Mouse (Mus musculus): Measurements from ENCODE around the gene Foxc2.

The Foxc2 gene

DNA sequence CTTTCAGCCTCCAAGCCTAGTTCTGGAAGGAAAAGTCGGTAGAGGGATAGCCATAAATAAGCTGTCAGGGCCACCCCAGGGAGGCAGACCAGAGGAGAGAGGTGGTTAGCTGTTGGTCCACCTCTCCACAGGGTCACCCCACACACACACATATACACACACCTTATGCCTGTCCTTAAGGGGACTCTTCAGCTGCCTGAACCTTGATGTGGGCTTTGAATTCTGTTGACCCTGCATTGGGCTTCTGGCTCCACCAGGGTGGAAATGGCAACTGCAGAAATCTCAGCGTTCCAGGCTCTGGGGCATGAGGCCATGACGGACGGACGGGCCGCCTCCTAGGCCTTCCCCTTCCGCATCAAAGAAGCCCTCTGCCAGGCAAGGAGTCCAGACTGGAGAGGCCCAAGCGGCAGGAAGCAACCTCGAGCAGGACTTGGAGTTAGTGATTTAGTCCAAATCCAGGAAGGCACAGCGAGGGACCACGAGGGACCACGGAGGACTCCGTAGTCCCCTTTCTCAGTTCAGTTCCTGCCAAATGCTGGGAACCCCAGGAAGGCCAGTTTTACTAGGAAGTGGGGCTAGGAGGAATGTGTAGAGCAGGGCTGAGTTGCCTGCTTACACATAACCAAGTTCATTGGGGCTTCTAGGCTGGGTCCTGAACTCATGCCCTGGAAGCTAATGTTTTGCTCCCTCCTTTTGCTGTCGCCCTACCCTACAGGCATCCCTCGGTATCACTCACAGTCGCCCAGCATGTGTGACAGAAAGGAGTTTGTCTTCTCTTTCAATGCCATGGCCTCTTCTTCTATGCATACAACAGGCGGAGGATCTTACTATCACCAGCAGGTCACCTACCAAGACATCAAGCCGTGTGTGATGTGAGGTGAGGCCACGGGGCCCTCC is 29.7 kb upstream of the Foxc2 start:
- DNase-seq = no peak

DNA sequence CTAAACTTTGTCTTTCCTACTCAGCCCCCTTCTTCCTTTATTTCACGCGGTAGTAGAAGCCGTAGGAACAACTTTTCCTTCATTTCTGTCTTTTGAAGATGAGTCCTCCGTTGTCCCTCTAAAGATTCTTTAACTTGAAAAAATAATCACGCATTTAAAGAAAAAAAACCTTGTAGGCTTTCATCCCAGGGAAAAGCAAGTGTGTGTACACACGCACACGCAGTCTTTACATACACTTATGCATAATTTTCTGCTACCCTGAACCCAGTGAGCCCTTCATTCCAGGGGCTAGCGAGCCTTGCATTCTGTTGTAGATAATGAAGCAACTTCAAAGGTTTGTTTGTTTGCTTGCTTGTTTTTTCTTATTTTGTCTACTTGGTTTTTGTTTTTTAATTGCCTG is 27.7 kb upstream of the Foxc2 start:
- DNase-seq = no peak

DNA sequence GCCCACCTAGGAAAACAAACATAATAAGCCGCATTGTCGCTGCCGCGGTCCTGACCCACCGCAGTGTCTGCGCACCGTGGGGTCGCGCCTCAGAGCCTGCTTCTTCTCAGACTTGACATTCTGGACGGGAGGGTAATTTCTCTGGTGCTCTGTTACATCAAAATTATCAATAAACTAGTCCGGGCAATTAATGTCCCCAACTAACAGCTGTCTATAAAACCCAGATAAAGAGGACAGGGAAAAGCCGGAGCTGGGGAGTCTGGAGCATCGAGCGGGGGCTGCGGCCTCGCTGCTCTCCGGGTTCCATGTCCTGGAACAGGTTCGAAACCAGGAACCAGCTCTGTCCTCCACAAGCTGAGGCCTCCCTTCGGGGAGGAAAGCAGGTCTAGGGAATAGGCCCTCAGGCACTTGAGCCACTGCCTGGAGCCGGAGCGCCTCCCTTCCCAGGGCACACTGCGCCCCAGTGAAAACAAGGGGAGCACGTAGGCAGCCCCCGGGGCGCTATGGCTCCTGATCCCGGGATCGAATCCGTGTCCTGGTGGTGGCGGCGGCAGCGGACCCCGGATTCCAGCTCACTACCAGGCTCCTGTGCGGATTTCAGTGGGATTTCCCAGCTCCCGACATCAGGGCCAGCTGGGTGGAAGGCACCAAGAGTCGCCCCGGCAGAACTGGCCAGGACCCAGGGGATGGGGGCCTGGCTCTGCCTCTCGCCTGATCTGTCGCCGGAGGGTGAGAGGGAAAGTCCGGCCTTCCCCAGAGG is 26.9 kb upstream of the Foxc2 start:
- DNase-seq = no peak

DNA sequence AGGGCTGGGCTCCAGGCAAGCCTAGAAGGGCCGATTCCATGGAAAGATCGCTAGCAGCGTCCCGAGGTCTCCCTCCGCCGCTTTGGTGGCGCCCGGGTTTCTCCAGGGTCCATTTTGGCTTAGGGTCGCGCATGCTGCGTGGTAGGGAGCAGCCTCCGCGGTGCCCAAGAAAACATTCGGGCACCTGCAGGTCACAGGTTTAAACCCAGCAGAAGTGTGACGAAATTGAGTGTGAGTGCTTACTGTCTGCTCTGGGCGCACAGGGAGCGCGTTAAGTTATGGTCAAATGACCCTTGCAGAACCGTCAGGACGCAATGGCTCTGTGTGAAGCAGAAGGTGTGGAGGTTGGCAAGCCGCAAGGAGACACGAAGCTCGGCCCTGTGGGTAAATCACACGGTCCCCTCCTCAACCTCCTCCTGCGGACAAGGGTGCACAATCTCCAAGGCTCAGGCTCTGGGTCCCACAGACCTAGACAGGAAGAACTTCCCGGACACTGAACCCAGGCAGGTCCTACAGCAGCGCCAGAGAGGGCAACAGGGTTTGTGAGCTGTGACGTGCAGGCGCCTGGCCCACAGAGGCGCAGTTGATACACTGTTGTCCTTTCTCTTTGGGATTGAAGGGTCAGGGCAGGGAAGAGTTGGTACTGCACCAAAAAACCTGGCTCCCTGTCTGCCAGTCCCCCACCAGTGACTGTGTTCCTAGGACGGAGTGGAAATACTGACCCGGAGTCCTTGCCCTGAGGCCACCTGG is 26.2 kb upstream of the Foxc2 start:
- no peak for DNase-seq

DNA sequence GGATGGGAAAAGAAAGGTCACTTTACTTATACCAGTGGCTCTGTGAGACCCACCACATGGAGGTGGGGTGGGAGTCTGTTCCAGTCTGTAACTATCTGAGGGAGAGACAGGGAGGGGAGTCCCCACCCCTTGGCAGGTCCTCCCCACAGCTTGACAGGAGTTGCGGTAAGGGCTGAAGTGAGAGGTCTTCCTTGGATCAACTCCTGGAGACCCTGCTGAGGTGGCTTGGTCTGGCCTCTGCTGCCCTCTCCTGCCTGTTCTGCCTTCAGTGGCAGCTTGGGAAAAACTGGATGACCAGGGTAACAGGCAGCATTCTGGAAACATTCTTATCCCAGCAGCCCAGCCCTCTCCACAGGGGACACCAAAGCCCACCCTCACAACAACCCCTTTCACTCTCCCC is 25.3 kb upstream of the Foxc2 start:
- DNase-seq = no peak

DNA sequence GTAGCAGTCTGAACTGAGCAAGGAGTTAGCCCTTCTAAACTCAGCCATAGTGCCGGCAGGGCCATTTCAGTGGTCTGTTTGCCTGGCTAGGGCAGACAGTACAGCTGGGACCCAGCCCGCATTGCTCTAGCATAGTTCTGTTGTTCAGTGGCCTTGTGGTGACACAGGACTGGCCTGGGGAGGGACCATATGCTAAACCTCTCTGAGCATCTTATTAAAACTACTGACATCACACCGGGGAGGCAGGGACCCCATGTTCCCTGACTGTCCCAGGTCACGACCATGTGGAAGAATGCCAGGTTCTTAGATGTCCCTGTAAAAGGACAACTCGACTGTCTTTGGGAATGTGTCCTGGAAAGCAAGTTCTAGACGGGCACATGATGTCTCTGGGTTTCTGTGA is 23.8 kb upstream of the Foxc2 start:
- DNase-seq = no peak

DNA sequence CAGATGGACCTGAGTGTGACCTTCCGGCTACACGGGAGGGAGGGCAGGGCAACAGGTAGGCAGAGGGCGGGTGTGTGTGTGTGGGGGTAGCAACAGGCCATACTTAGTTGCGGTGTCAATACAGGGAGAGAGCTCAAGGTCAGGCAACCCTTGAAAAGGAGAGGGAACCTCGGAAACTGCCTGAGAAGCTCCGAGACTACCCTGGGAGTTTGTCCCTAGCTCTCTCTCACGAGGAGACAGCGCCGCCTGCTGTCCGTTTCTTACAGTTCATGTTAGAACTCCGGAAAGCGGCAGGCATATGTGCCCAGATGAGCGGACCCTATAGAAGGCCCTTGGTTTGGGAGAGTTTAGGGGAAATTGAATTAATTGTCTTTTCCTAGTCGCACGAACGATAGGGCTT is 23.3 kb upstream of the Foxc2 start:
- DNase-seq = peak; percentile 45

DNA sequence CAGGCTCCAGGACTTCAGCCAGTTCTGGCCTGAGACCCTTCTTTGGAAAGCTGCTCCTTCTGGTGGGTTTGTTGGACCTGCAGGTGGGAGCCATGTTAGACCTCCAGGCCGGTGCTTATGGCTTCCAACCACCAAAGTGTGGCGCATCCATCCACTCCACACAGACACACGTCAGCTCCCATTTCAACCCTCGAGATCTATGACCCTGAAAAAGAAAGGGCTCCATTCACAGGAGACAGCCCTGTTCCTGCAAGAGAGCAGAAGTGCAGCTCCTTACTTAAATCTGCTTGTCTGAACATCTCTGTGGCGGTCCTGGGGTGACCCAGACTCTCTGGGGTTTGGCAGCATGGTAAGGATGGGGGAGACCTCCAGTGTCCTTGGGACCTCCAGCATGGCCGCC is 22.5 kb upstream of the Foxc2 start:
- no peak for DNase-seq

DNA sequence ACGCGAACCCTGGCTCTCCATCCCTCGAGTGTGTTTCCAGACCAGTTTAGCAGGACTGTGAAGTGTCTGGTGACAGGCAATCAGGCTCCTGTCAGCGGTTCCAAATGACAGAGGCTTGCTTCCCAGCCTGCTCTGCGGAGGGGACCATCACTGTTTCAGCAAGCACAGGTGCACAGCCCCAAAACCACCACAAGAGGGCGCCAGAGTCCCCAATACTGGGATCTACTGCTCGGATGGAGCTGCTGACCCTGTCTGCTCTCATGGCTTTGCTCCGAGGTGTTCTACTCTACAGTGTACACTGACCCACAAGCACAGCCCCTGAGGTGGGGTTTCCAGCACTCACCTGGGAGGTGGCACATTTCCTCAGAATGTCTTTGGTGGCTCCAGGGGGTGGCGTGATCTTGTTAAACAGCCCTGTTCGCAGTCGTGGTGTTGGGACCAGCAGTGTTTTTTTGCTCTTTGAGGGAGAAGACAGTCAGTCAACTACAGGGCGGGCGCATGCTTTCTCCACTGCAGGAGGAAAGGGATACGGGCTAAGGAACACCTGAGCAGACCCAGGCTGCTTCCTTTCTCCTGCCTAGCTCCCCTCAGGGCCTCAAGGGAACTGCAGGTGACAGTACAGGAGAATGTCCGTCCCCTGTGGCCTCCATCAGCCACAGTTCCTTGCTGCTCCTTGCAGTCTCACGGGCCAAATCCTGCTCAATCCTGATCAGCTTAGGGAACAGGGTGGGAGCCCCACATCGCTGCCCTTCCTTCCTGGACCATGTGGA is 11.7 kb upstream of the Foxc2 start:
- DNase-seq = peak; percentile 55

DNA sequence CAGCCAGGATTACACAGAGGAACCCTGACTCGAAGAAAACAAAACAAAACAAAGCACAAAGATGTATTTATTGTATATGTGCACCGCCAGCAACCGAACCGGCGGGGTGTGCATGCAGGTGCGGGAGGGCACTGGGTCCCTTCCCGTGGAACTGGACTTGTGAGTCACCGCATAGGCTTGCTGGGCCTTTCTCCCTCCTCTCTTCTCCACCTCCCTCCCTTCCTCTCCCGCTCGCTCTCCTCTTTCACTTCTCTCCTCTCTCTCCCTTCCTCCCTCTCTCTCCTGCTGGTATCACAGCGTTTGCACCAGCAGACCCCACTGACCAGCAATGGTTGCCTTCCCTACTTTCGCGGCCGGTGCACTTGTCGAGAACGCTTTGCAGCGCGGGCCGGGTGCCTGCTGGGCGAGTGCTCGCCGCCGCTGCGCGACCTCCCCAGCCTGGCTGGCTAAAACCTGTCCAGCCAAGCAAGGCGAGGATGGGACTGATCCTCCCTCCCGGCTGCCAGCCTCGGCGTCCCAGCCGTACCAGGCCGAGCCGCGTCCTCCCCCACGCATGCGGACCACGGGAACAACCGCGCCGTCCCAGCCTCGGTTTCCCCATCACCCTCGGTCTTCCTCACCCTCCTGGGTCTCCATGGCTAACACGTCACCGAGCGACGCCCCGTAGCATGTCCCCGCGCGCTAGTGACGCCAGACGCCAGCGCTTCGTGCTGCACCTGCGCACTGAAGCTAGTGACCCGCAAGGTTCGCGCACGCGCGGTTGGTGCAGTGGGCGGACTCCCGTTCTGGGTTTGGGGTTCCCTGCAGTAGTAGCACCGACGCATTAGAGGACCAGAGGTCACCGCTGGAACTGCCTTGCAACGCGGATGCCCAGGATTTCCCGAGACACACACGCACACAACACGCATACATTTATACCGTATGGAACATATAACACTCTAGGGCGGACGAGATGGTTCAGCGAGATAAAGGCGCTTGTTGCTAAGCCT is 8.0 kb upstream of the Foxc2 start, which contains the start of gene Mthfsd:
TSS of gene Mthfsd (minus strand) at position 725 of the 989 bp plus-strand sequence.
- DNase-seq = peak; percentile 99

DNA sequence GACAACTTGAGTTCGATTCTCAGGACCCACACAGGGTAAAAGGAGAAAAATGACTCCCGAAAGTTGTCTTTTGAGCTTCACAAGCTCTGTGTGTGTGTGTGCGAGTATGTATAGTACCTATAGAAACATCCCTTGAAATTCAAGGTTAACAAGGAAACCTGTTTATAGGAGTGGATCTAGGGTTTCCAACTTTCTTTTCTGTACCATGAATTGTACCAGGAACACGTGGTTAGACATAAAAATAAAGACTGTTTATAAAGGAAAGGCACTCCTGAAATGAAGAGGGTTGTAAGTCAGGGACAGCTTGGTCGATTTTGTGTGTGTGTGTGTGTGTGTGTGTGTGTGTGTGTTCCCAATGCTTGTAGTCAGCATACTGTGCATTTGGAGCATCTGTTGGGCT is 7.3 kb upstream of the Foxc2 start:
- DNase-seq = no peak

DNA sequence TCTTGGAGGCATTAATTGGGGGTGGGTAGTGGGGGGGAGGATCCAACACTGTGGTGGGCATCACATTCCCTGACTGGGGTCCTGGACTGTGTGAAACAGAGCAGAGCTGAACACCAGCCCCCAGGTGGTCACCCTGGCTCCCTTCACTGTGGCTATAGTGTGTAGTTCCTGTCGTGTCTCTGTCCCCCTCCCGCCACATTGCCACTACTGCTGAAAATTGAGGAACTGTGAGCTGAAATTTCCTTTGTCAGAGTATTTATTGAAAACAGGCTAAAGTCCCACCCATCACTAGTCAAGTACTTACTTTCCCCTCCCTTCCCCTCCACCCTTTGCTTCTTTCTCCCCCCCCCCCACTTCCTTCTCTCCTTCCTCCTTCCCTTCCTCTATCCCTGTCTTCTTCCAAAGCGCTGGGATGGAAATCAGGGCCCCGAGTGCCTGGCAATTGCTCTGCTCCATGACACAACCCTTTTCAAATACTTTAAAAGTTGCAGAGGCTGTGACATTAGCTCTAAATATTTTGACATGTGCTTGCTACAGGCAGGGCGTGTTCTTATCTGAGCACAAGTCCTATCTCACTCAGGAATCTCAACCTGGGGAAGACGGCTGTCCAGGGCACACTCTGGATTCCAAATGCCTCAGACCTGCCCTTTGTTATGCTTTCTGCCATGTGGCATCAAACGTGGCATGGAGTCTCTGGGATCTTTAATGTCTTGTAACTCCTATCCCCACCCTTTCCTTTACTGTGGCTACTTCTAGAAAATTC is 4.6 kb upstream of the Foxc2 start:
- DNase-seq = no peak

DNA sequence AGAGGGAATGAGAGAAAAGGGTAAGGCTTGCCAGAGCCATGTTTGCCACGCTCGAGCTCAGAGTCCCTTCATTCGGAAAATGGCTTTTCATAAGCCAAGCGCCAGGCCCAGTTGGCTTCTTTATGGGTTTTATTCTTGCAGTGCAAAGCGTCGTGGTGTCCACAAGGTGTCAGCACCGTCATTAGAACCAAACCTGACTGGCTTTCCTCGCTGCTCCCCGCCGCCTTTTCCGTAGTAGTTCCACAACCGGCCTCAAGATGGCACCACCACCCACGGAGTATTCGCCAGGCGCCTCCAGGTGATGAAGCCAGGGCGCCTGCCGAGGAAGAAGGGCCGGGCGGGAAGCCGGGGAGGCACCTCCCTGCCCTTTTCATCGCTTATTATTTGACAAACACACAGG is 2.7 kb upstream of the Foxc2 start:
- peak; percentile 92 for DNase-seq

DNA sequence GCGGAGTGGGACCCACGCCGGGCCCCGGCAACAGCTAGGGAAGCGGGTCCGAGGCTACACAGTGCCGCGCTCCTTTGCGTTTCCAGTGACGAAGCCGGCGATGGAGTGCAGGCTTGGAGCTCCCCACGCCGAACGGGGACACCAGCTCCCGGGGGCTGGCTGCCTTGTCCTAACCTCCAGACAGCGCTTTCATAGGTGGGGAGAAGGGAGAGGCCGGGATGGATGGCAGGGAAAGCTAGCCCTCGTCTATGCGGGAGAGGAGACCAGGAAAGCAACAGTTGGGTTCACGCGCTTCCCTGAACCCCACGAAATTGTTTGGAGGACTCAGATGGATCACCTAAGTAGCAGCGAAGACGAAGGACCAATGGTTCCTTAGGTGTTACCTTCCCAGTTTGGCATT is 835 bp upstream of the Foxc2 start:
- no peak for DNase-seq

DNA sequence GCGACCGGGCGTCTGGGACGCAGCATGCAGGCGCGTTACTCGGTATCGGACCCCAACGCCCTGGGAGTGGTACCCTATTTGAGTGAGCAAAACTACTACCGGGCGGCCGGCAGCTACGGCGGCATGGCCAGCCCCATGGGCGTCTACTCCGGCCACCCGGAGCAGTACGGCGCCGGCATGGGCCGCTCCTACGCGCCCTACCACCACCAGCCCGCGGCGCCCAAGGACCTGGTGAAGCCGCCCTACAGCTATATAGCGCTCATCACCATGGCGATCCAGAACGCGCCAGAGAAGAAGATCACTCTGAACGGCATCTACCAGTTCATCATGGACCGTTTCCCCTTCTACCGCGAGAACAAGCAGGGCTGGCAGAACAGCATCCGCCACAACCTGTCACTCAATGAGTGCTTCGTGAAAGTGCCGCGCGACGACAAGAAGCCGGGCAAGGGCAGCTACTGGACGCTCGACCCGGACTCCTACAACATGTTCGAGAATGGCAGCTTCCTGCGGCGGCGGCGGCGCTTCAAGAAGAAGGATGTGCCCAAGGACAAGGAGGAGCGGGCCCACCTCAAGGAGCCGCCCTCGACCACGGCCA is 717 bp downstream of the Foxc2 start:
- DNase-seq = no peak

DNA sequence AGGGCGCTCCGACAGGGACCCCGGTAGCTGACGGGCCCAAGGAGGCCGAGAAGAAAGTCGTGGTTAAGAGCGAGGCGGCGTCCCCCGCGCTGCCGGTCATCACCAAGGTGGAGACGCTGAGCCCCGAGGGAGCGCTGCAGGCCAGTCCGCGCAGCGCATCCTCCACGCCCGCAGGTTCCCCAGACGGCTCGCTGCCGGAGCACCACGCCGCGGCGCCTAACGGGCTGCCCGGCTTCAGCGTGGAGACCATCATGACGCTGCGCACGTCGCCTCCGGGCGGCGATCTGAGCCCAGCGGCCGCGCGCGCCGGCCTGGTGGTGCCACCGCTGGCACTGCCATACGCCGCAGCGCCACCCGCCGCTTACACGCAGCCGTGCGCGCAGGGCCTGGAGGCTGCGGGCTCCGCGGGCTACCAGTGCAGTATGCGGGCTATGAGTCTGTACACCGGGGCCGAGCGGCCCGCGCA is 1.2 kb downstream of the Foxc2 start:
- DNase-seq = no peak

DNA sequence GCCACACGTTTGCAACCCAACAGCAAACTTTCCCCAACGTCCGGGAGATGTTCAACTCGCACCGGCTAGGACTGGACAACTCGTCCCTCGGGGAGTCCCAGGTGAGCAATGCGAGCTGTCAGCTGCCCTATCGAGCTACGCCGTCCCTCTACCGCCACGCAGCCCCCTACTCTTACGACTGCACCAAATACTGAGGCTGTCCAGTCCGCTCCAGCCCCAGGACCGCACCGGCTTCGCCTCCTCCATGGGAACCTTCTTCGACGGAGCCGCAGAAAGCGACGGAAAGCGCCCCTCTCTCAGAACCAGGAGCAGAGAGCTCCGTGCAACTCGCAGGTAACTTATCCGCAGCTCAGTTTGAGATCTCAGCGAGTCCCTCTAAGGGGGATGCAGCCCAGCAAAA is 1.9 kb downstream of the Foxc2 start:
- DNase-seq = no peak

DNA sequence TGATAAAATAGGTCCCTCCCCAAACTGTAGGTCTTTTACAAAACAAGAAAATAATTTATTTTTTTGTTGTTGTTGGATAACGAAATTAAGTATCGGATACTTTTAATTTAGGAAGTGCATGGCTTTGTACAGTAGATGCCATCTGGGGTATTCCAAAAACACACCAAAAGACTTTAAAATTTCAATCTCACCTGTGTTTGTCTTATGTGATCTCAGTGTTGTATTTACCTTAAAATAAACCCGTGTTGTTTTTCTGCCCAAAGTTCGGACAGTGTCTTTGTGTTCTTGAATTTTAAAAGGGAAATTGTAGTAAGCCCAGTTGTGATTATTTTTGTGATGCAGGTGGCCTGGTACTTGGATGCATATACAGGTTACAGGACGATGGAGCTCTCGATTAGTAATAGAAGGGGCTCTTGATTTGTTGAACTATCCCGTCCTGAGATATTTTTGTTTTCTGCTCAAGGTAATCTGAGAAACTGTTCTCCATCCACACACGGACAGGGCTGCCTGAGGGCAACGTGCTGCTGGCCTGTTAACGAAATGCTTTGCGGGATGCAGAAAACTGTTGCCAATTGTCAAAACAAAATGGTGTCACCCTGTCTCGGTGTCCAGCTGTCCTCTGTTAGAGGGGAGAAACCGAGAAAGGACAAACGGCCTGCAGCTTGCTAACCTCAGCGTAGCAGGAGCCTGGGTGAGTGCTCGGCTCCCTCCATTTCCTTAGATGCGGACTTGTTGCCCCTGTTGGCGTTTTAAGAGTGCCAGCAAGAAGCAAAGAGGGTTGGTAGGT is 2.9 kb downstream of the Foxc2 start:
- DNase-seq = no peak

Measured in cerebellum, adult 11-12 months (tissue).